Mouse (Mus musculus) MN1 (cell line): Measurements from ENCODE around the gene Tmprss11f.
"Not testable (repeated sequence)": the region's sequence is repeated elsewhere in the genome, so short reads cannot be mapped to it uniquely, and the experiment has no call there.

Experiments
- DNase-seq: peaks from one replicate; pipeline ENCODE4 v3.0.0-alpha.2; 2016; ENCODE audit warnings: low spot score

Tmprss11f gene

DNA sequence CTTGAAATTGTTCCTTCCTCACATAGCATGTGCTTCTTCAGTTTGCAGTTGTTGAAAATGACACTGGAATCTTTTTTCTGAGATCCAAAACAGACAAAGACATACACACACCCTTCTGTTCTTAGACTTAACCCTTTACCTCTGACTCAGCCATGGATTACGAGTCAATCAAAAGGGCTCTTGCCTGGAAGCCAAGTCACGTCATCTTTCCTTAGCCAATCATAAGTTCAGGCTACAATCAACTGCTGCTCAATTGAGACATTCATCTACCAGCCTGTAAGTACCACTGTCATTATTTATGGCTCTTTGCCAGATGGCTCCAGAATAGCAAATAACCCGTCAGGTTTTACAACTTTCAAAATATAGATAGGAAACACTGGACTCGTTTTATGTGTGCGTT is at the start of gene Tmprss11f:
TSS of gene Tmprss11f (minus strand) at position 101 of the 400 bp plus-strand sequence.
- no peak for DNase-seq

DNA sequence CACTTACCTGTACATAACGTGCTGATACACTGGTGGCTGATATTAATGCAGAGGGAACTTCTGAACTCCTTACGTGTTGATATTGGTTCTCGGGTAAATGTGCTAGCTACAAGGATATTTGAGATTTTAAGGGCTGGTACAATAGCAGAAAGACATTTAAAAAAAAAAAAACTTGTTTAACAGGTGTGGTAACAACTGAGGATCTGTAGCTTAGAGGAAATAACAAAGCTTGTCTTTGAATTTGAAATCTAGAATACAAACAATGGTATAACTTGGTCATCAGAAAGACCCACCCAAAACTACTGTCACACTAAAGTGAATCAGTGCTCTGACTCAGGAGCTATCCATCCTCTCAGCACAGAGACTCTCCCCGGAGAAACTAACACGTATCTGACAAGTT is 44.0 kb upstream of the Tmprss11f start, which contains the start of gene Tmprss11b:
TSS of gene Tmprss11b (minus strand) at position 101 of the 400 bp plus-strand sequence.
- no peak for DNase-seq

DNA sequence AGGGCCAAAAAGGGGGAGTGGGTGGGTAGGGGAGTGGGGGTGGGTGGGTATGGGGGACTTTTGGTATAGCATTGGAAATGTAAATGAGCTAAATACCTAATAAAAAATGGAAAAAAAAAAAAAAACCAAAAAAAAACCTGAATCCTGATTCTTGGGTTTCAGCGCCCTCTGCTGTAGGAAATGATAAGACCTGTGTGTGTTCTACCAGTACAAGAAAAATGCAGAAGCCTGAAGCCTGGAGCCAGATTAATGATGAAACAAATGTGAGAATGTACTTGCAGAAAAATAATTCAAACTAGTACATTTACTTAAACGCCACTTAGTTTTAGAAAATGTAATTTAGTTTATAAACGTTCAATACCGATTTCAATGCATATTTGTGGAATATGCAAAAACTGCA is 17.0 kb upstream of the Tmprss11f start:
- DNase-seq = peak; percentile 9

DNA sequence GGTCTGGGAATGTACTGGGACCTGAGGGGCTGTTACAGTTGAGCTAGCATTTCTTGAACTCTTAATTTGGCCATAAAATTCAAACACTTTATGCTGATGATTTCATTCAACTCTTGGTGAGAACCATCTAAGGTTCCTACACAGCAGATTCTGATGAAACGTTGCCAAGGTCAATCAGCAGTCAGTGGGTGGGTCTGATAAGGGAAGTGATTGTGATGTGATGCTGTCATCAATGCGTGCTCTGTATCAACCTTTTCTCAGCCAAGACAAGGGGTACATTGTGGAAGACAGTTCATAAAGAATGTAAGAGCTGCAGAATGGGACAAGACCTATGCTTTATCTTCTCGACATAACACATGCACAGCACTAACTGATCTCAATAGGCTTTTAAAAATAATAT is 8.6 kb upstream of the Tmprss11f start:
- DNase-seq = no peak

DNA sequence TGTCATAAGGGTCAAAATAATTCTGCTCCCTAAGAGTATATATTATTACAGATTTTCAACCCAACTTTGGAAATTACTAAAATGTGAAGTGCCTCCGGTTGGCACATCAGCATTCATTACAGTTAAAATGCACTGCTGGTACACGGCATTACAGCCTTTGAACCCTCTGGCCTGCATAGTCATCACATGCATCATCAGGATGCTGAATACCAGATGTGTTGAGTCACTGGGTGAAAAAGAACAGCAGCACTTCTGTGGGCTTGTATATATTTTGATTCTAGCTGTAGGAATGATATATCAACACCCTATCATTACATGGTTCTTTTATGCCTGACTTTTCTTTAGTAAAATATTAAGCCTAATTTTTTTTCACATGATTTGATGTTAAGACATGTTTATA is 1.5 kb downstream of the Tmprss11f start:
- no peak for DNase-seq

DNA sequence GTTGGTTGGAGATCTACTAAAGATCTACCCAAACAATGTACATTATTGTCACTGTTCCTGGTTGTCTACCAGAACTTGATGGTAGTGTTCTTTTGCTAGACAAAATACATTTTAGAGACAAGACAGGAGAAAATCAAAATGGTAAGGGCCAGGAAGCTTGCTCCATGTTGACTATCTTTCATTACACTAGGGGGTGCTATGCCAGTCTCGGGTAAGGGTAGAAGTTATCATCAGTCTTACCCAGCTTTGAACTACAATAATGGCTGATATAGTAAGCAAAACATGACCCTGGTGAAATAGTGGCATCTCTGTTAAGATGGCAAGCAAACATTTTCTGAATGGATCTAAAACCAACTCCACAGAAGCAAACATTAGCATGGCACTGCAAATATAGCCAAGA is 10.4 kb downstream of the Tmprss11f start:
- DNase-seq = no peak

DNA sequence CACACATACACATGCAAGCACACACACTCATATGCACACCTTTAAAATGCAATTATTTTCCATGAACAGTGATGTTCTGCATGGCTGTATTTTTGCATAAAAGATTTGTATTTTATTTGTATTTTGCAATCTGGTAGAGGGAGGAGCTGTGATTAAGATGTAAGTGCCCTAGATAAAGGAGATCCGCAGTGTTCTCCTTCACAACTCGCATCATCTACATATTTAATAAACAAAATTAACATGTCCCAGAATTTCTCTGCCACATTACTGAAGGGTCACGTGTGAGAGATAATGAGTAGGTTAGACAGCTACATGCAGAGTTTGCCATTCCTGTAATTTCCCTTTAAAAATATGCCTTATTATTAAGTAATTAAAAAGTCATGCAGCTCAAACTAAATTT is 46.3 kb downstream of the Tmprss11f start:
- no peak for DNase-seq

DNA sequence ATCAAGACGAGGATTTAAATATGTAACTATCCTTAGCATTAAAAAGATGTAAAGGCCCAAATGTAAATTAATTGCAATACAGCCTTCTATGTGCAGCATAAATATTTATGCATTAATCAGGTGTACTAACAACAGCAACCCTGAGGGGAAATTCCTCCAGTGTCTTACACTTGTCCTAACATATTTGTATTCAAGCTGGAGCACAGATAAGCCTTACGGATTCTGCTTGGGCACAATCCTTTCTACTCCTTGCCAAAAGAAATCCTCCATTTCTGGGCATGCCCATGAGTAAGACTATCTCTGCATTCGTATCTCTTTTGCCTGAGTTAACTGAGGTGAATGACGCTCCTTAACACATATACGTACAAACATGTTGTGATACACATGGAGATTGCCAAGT is 49.6 kb downstream of the Tmprss11f start:
- no peak for DNase-seq

DNA sequence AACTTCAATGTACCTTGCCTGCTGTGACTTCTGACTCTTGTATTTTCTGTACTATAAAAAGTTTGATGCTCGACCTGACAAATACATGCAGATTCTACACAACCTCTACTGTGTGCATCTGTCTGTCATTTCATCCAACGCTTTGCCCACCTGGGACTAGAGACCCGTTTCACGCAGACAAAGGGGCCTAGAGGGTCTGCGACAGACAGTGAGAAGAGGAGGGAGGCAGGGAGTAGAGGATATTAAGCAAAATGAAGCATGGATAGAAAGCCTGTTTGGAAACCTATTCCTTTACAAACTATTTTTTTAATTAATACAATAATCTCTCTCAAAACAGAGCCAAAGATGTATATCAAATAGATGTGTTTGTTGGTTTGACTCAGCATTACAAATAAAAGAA is 50.2 kb downstream of the Tmprss11f start:
- no peak for DNase-seq

DNA sequence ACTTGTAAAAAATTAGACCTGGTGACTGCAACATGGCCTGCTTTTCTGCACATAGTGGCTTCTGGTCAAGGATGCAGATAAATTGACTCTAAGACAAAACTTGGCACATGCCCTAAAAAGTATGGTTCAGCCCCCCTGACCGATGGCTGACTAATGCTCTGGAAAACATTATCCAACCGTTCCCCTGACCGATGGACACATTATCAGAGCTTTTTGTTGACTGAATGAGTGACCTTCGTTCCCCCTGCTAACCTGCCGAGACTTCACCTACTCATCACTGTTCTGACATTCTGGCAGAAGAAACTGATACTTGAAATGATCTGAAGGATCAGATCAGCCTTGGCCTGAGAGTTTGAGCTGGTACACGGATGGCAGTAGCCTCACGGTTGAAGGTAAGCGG is 53.5 kb downstream of the Tmprss11f start:
- DNase-seq = not testable (repeated sequence)

DNA sequence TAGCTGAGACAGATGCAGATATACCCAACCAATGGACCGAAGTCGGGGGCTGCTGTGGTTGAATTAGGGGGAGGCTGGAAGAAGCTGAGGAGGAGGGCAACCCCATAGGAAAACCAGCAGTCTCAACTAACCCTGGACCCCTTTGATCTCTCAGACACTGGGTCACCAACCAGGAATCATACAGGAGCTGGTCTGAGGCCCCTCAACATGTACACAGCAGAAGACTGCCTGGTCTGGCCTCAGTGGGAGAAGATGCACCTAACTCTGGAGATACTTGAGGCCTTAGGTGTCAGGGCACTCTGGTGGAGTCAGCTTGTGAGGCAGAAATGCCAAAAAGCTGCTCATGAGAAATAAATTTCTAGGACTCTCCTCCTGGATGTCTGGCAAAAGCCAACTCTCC is 85.5 kb downstream of the Tmprss11f start:
- no peak for DNase-seq

DNA sequence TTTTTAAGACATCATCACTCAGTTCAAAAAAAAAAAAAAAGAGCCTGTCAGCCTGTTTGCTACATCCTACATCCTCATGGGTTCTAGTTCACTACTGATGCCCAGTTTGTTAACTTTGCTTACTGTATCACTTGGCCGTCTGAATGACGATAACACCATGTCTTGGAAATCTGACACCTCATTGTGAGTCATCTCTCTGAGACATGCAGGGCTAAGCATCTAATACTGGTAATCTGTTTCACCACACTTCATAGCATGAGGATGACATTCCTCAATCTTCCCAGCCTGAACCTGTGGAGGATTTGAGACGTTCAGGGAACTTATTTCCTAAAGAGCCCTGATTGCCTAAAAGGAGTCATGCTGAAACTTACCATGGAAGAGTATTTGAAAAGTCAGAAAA is 91.6 kb downstream of the Tmprss11f start:
- no peak for DNase-seq

DNA sequence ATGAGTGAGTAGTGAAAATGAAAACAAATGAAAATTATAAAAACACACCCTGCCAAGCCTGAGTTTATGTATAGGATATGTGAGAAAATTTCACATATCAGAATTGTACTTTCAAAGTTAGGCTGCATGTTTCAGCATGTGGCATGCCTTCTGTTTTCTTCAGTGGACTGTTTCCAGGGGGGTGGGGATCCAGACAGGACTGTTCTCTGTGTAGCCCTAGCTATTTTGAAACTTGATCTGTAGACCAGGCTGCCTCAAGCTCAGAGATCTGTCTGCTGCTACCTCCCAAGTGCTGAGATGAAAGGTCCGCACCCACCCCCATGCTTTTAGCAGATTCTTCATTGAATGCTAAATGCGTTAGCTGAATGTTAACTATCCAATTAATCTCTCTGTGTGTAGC is 103.5 kb downstream of the Tmprss11f start:
- no peak for DNase-seq

DNA sequence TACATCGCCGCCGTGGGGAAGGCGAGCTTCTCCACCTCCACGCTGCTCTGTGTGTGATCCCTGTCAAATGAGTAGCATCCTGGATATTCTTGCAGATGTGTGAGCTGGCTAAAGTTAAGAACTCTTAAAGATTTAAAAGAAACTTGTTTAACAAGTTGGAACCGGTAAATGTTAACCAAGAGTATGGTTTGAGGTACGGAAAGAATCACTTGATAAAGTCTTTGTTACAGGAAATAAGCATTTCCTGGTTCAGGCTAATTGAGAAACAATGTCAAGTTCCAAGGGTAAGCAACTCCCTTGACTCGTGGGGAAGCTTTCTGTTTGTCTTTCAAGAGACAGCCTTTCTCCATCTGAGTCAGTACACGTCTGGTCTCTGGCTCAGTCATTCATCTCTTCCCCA is 113.7 kb downstream of the Tmprss11f start, which contains the start of gene Tmprss11g:
TSS of gene Tmprss11g (minus strand) at position 101 of the 400 bp plus-strand sequence.
- DNase-seq = no peak

DNA sequence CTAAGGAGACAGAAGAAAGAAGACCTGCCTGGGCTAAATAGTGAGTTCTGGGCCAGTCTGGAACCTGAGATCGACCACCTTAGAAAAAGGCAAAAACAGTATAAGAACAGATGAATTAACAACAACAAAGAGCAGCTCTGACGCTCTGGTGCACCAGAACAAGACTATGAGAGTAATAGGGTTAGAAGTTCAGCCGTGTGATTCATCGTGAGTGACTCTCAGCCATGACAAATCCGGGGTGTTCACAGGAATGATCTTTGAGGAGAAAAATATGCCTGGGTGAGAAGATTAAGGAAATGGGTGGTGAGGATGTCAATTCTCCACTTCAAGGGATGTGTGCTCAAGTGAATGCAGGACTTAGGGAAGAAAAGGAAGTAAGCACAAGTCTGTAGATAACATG is 120.7 kb downstream of the Tmprss11f start:
- no peak for DNase-seq

DNA sequence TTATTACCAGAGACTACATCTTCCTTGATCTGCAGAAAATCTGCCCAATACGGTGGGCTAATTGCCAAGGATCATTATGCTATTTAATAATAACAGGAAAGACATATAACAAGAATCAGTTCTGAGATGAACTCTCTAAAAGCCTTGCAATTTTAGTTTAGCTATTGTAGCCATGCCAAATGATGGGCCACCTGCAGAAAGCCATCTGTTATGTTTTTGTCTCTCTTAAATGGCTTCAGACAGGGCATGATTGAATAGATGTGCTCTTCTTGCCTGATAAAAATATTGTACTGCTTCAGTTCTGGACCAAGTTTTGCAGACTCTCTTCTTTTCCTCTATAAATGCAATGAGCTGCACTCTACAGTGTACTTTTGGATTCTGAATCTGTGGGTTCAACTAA is 138.8 kb downstream of the Tmprss11f start:
- DNase-seq = no peak

DNA sequence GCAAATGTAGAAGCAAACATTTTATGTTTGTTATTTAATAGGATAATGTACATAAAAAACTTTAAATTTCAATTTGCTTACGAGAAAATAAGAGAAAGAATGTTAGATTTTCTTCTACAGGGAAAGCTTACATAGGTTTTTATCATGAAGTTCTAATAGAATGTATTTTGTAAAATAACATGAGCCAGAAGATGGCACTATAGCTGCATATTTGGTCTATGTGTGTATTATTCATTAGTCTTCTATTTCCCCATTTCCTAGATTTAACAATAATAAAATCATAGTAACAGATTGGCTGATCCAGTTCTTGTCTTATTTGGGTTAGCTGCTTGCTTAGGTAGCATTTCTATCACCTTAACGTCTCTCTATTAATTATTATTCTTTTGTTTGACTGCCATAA is 149.7 kb downstream of the Tmprss11f start:
- peak; percentile 20 for DNase-seq

DNA sequence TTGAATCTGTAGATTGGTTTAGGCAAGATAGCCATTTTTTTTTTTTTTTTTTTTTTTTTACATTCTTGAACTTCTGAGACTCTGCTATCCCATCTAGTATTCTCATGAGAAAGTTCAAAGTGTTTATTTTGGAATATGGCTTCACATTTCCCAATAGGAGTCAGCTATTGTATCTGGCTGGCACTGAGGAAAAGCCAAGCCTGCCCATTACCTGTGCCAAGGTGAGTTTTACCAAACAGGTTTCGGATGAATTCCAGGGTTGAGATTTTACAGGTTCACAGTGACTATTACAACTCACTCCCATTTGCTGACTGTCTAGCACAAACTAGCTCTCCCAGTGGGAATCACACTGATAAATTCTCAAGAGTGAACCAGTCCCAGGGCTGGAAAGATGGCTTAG is 150.2 kb downstream of the Tmprss11f start:
- DNase-seq = no peak

DNA sequence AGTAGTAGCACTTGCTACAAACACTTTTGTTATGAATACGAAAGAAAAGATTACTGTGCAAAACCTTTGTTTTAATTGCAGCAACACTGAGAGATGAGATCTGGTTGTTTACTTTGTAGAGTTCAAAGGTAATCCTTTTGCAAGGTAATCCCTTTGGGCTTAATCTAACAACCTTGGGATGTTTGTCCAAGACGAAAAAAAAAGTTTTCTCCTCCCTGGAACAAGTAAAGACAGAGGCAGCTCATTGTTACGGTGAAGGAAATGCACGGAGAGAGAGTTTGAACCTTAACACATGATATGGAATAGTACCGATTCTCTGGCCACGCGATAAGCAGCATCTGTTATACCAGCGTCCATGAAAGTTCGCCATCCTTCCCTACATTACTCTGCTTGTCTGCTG is 158.4 kb downstream of the Tmprss11f start:
- DNase-seq = no peak
